Mouse (Mus musculus): ENCODE results near the gene Olfr288. TPM values are rescaled to one million over a fixed set of nuclear protein-coding genes. Genes with fewer than 3 reads are reported as not detected.
A peak's percentile ranks its signal among the peaks of the same experiment; 100 is the strongest.

The Olfr288 gene
- polyA plus RNA-seq, 2 experiments: not detected

DNA sequence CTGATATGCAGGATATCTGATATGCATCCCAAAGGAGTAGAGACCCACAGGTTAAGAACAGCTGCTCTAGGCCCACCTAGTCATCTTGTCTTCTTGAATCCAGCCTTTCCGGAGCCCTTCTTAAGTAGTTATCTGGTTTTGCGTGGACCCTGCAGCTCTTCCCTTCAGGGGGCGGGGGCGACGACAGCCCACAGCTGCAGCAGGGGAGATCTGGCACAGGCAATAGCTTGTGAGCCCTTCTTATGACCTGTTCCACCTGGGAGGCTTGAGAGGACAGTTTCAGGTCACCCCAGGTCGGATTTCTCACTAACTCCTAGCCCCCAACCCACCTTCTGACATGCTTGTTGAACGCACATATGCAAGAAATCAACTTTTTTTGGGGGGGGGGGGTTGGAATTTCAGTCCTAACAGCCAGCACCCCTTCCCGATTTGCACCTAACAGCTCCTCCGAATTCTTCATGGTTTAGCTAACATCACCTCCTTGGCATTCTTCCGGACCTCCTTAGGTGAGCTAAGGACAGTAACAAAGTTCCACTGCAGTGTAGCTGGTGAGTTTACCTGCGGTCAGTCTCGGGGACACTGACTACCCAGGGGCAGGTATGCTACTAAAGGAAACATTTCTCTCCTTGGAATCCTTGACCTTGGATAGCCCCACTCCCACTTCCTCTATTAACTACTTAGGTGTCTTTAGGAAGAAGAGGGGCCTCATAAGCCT lies 13.3 kb downstream of the Olfr288 start:
- TF ChIP-seq POLR2A (IDR thresholded peaks at IDR 0.05; ENCODE audit: borderline replicate concordance, extremely low read depth, insufficient read depth, insufficient read length): no peak
- no peak overlapping the region for H3K4me3 ChIP-seq (replicated peaks; ENCODE audit: low read length)
- 65% methylated on average over 12 of the region's 12 CpGs for WGBS
- no peaks in the 10 kb centered on the region for H3K27me3 ChIP-seq (ENCODE audit: control insufficient read depth, insufficient read depth, low read length)
- no peak for ATAC-seq (ENCODE audit: low FRiP score, low read depth)
- H3K4me1 ChIP-seq (ENCODE audit: control insufficient read depth, insufficient read depth, low read length): no peaks in the 10 kb centered on the region
- no peak for DNase-seq (ENCODE audit: low spot score)
- no peak overlapping the region for H3K27ac ChIP-seq (replicated peaks; ENCODE audit: low read depth, low read length)
- no peak overlapping the region for H3K9ac ChIP-seq (ENCODE audit: low read depth, low read length, severe bottlenecking)
- H3K4me2 ChIP-seq (replicated peaks; ENCODE audit: low read depth, low read length, severe bottlenecking): no peak overlapping the region
- no peaks in the 10 kb centered on the region for H3K9me3 ChIP-seq (ENCODE audit: control insufficient read depth, low read length)
- H3K36me3 ChIP-seq (ENCODE audit: control insufficient read depth, insufficient read depth, low read length): no peaks in the 10 kb centered on the region

GRCm38 (mm10) chr15:98181132-98181711 lies 14.1 kb downstream of the Olfr288 start:
- no peak for TF ChIP-seq POLR2A (IDR thresholded peaks at IDR 0.05; ENCODE audit: borderline replicate concordance, extremely low read depth, insufficient read depth, insufficient read length)
- H3K4me1 ChIP-seq (ENCODE audit: control insufficient read depth, insufficient read depth, low read length): no peaks in the 10 kb centered on the region
- H3K36me3 ChIP-seq (ENCODE audit: control insufficient read depth, insufficient read depth, low read length): no peaks in the 10 kb centered on the region
- H3K4me2 ChIP-seq (replicated peaks; ENCODE audit: low read depth, low read length, severe bottlenecking): peak overlapping the region; percentile 61
- H3K9me3 ChIP-seq (ENCODE audit: control insufficient read depth, low read length): no peaks in the 10 kb centered on the region
- no peak overlapping the region for H3K27ac ChIP-seq (replicated peaks; ENCODE audit: low read depth, low read length)
- DNase-seq (ENCODE audit: low spot score): peak; percentile 91
- peak overlapping the region; percentile 36 for H3K9ac ChIP-seq (ENCODE audit: low read depth, low read length, severe bottlenecking)
- peak; percentile 97 for ATAC-seq (ENCODE audit: low FRiP score, low read depth)
- WGBS: 0% methylated on average over 27 of the region's 30 CpGs
- peak overlapping the region; percentile 50 for H3K4me3 ChIP-seq (replicated peaks; ENCODE audit: low read length)
- no peaks in the 10 kb centered on the region for H3K27me3 ChIP-seq (ENCODE audit: control insufficient read depth, insufficient read depth, low read length)

GRCm38 (mm10) chr15:98180567-98181131 lies 14.7 kb downstream of the Olfr288 start:
- ATAC-seq (ENCODE audit: low FRiP score, low read depth): no peak
- 7% methylated on average over 26 of the region's 26 CpGs for WGBS
- H3K27me3 ChIP-seq (ENCODE audit: control insufficient read depth, insufficient read depth, low read length): no peaks in the 10 kb centered on the region
- no peaks in the 10 kb centered on the region for H3K4me1 ChIP-seq (ENCODE audit: control insufficient read depth, insufficient read depth, low read length)
- peak overlapping the region; percentile 36 for H3K9ac ChIP-seq (ENCODE audit: low read depth, low read length, severe bottlenecking)
- no peak overlapping the region for H3K27ac ChIP-seq (replicated peaks; ENCODE audit: low read depth, low read length)
- peak overlapping the region; percentile 61 for H3K4me2 ChIP-seq (replicated peaks; ENCODE audit: low read depth, low read length, severe bottlenecking)
- H3K36me3 ChIP-seq (ENCODE audit: control insufficient read depth, insufficient read depth, low read length): no peaks in the 10 kb centered on the region
- DNase-seq (ENCODE audit: low spot score): no peak
- TF ChIP-seq POLR2A (IDR thresholded peaks at IDR 0.05; ENCODE audit: borderline replicate concordance, extremely low read depth, insufficient read depth, insufficient read length): no peak
- H3K9me3 ChIP-seq (ENCODE audit: control insufficient read depth, low read length): no peaks in the 10 kb centered on the region
- peak overlapping the region; percentile 50 for H3K4me3 ChIP-seq (replicated peaks; ENCODE audit: low read length)

DNA sequence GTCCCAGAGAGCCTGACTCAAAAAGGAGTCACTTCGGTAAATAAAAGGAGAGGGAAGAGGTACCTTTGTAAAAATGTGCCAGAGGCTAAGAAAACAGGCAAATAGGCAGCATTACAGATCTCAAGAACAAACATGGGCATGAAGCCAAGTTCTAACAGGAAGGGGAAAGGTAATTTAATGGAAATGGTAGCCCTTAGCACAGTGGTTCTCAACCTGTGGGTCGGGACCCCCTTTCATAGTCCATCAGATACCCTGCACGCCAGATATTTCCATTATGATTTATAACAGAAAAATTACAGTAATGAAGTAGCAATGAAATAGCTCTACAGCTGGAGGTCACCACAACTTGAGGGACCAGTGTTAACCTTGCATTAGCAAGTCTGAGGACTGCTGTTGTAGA lies 18.0 kb downstream of the Olfr288 start:
- no peak for TF ChIP-seq POLR2A (IDR thresholded peaks at IDR 0.05; ENCODE audit: borderline replicate concordance, extremely low read depth, insufficient read depth, insufficient read length)
- H3K36me3 ChIP-seq (ENCODE audit: control insufficient read depth, insufficient read depth, low read length): no peaks in the 10 kb centered on the region
- 51% methylated on average over 3 of the region's 3 CpGs for WGBS
- H3K9ac ChIP-seq (ENCODE audit: low read depth, low read length, severe bottlenecking): no peak overlapping the region
- no peak overlapping the region for H3K27ac ChIP-seq (replicated peaks; ENCODE audit: low read depth, low read length)
- H3K4me2 ChIP-seq (replicated peaks; ENCODE audit: low read depth, low read length, severe bottlenecking): no peak overlapping the region
- DNase-seq (ENCODE audit: low spot score) (no peak), ATAC-seq (ENCODE audit: low FRiP score, low read depth) (no peak)
- no peaks in the 10 kb centered on the region for H3K9me3 ChIP-seq (ENCODE audit: control insufficient read depth, low read length)
- no peak overlapping the region for H3K4me3 ChIP-seq (replicated peaks; ENCODE audit: low read length)
- no peaks in the 10 kb centered on the region for H3K4me1 ChIP-seq (ENCODE audit: control insufficient read depth, insufficient read depth, low read length)
- no peaks in the 10 kb centered on the region; the same call in 1 of the 2 replicates for H3K27me3 ChIP-seq (ENCODE audit: control insufficient read depth, insufficient read depth, low read length)

DNA sequence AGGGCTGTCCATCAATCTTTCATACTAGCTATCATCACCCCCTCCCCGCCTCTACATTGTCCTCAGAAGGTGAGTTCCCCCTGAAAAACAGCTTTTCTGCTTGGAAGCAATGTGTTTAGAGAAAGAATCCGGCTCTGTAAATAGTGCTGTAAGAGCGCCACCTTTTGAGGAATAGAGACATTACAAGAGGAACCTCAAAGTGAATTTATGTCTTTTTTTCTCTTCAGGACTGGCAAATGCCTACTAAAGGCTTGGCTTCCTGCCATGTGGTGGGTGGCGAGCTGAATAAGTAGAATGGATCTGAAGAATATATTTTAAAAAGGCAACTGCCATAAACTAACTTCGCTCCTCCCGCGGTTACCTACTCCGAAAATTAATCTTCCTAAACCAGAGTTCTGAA lies 21.5 kb downstream of the Olfr288 start:
- peaks cover 30% of the 10 kb centered on the region for H3K27me3 ChIP-seq (ENCODE audit: control insufficient read depth, insufficient read depth, low read length)
- DNase-seq (ENCODE audit: low spot score): peak; percentile 65
- no peak for TF ChIP-seq POLR2A (IDR thresholded peaks at IDR 0.05; ENCODE audit: borderline replicate concordance, extremely low read depth, insufficient read depth, insufficient read length)

More for the DNA sequence above, 21.5 kb downstream of the Olfr288 start:
- no peak for ATAC-seq (ENCODE audit: low FRiP score, low read depth)
- Histone ChIP-seq H3K36me3 (ENCODE audit: control insufficient read depth, insufficient read depth, low read length) (no peaks in the 10 kb centered on the region), H3K27ac (replicated peaks; ENCODE audit: low read depth, low read length) (no peak overlapping the region), H3K4me3 (replicated peaks; ENCODE audit: low read length) (no peak overlapping the region), H3K4me2 (replicated peaks; ENCODE audit: low read depth, low read length, severe bottlenecking) (no peak overlapping the region), H3K9me3 (ENCODE audit: control insufficient read depth, low read length) (no peaks in the 10 kb centered on the region), H3K4me1 (ENCODE audit: control insufficient read depth, insufficient read depth, low read length) (no peaks in the 10 kb centered on the region), H3K9ac (ENCODE audit: low read depth, low read length, severe bottlenecking) (no peak overlapping the region)
- 38% methylated on average over 8 of the region's 8 CpGs for WGBS

Data from limb, embryonic 14.5 days (tissue).